Mouse (Mus musculus): ENCODE measurements around the gene Lax1. TPM values are rescaled to one million over a fixed set of nuclear protein-coding genes. Genes with fewer than 3 reads are reported as not detected.
"Not testable (repeated sequence)": the region's sequence is repeated elsewhere in the genome, so short reads cannot be mapped to it uniquely, and the experiment has no call there.

Lax1 gene
- polyA plus RNA-seq, 1 experiment from 2014 or later, result 0.25 TPM

DNA sequence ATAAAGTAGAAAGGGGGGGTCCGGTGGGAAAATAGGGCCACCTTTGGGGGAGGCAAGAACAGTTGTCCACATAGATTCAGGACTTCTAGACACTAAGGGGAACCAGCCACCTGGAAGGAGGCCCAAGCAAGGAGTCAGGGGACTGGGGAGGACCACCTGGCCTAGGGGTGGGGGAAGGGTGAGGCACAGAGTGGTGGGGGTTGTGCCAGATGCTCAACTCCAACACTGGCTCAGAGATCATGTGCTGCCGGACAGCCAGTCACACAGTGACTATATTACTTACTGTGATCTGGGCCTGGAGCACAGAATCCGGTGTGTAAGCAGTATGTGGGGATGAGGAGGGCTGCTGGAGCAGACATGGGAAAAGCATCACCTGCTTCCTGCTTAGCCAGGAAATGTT is 19.4 kb upstream of the Lax1 start:
- no peak for DNase-seq
- Histone ChIP-seq H3K36me3 (ENCODE audit: insufficient read depth) (peaks cover 16% of the 10 kb centered on the region), H3K4me3 (ENCODE audit: low read depth, low read length) (no peak overlapping the region), H3K27ac (ENCODE audit: low read depth) (no peak overlapping the region), H3K4me2 (no peak overlapping the region), H3K4me1 (ENCODE audit: insufficient read depth) (no peaks in the 10 kb centered on the region; the same call in 1 of the 2 replicates), H3K27me3 (ENCODE audit: insufficient read depth, low read length) (no peaks in the 10 kb centered on the region), H3K9me3 (ENCODE audit: low read depth, low read length) (no peaks in the 10 kb centered on the region), H3K9ac (no peak overlapping the region)
- ATAC-seq (ENCODE audit: insufficient read depth), result no peak; the same call in 1 of the 2 replicates
- WGBS, result 58% methylated on average over 3 of the region's 3 CpGs
- no peak for TF ChIP-seq CTCF (IDR thresholded peaks at IDR 0.05; ENCODE audit: low read depth)

DNA sequence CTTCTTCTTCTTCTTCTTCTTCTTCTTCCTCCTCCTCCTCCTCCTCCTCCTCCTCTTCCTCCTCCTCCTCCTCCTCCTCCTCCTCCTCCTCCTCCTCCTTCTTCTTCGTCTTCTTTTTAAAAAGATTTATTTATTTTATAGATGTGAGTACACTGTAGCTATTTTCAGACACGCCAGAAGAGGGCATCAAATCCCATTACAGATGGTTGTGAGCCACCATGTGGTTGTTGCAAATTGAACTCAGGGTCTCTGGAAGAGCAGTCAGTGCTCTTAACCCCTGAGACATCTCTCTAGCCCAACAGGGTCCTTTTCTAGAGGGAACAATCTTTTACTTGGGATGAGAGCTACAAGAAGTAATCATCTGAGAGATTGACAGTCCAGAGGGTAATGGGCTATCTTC is 11.9 kb upstream of the Lax1 start:
- not testable (repeated sequence) for H3K4me3 ChIP-seq (ENCODE audit: low read depth, low read length); H3K36me3 ChIP-seq (ENCODE audit: insufficient read depth); H3K9ac ChIP-seq; H3K27ac ChIP-seq (ENCODE audit: low read depth); ATAC-seq (ENCODE audit: insufficient read depth); H3K4me1 ChIP-seq (ENCODE audit: insufficient read depth); H3K27me3 ChIP-seq (ENCODE audit: insufficient read depth, low read length); H3K9me3 ChIP-seq (ENCODE audit: low read depth, low read length); H3K4me2 ChIP-seq
- TF ChIP-seq CTCF (IDR thresholded peaks at IDR 0.05; ENCODE audit: low read depth), result peak; percentile 54
- peak; percentile 52 for DNase-seq
- WGBS, result 9% methylated on average over 2 of the region's 2 CpGs

DNA sequence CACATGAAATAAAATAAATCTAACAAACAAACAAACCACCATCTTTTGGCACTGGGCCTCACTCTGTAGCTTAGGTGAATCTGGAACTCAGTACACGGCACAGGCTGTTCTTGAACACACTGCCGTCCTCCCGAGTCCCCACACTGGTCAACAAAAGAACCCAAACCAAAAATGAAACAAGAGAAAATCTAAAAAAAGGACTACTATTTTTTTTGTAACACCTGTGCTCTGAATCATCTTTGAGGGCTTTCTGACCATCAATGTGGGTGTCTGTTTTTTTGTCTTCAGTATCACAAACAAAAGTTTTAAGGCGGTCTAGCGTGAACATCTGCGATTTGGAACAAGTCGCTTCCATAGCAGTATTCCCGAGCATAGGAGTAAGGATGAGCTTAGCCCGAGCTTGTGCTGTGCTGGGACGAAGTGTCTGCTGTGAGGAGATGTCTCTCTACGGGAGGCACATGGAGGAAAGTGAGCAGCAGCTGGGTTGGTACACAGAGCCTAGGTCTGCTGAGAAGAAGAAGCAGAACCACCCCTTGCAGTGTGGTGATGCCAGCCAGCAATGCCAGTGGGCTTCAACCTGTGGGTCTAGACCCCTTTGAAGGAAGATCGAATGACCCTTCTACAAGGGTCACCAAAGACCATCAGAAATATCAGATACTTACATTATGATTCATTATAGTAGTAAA is 8.2 kb upstream of the Lax1 start:
- 91% methylated on average over 12 of the region's 12 CpGs for WGBS
- Histone ChIP-seq H3K27me3 (ENCODE audit: insufficient read depth, low read length) (no peaks in the 10 kb centered on the region), H3K4me2 (no peak overlapping the region), H3K4me3 (ENCODE audit: low read depth, low read length) (no peak overlapping the region), H3K9ac (no peak overlapping the region), H3K9me3 (ENCODE audit: low read depth, low read length) (no peaks in the 10 kb centered on the region), H3K27ac (ENCODE audit: low read depth) (no peak overlapping the region), H3K36me3 (ENCODE audit: insufficient read depth) (no peaks in the 10 kb centered on the region), H3K4me1 (ENCODE audit: insufficient read depth) (peaks cover 20% of the 10 kb centered on the region)
- DNase-seq (no peak), ATAC-seq (ENCODE audit: insufficient read depth) (no peak)
- no peak for TF ChIP-seq CTCF (IDR thresholded peaks at IDR 0.05; ENCODE audit: low read depth)

DNA sequence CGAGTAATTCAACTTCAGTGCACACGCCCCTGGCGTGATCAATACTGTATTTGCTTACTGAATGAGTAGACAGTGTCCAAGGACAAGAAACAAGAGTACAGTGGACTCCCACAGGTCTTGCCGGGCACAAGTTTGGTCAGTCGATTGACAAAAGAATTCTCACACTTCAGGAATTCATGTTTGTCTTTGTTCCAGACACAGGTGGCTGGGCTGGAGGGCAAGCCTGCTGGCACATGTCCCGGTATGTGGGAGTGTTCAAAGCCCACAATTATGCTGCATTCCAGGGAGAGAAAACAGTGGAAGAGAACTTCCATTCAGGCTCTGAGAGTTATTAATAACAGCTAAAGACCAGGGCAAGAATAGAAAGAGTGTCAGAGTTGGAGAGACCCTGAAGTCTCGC is 6.0 kb upstream of the Lax1 start:
- Histone ChIP-seq H3K36me3 (ENCODE audit: insufficient read depth) (no peaks in the 10 kb centered on the region), H3K4me1 (ENCODE audit: insufficient read depth) (peaks cover 20% of the 10 kb centered on the region), H3K9me3 (ENCODE audit: low read depth, low read length) (no peaks in the 10 kb centered on the region), H3K27me3 (ENCODE audit: insufficient read depth, low read length) (no peaks in the 10 kb centered on the region), H3K27ac (ENCODE audit: low read depth) (peak overlapping the region; percentile 88), H3K4me3 (ENCODE audit: low read depth, low read length) (no peak overlapping the region), H3K9ac (no peak overlapping the region), H3K4me2 (peak overlapping the region; percentile 31)
- TF ChIP-seq CTCF (IDR thresholded peaks at IDR 0.05; ENCODE audit: low read depth), result no peak
- DNase-seq (peak; percentile 87), ATAC-seq (ENCODE audit: insufficient read depth) (peak; percentile 84)
- WGBS, result 11% methylated on average over 7 of the region's 7 CpGs

DNA sequence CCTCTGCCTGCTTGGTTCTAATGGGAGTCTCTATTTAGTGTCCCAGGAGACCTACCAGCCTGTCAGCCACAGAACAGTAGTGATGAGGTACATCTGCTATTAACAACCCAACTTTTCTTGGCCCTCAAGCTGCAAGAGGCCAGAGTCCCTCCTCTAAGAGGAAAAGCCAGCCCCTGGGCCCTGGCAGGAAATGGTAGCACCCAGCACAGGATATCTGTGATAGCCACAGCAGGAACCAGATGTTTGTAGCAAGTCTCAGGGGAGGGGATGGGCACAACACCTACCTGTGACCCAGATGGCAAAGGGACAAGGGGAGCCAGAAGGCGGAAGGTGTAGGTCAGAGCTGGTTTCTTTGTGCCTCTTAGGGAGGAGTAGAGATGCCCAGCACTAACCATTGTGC is 5.0 kb upstream of the Lax1 start:
- no peak overlapping the region for H3K9ac ChIP-seq
- no peaks in the 10 kb centered on the region for H3K27me3 ChIP-seq (ENCODE audit: insufficient read depth, low read length)
- TF ChIP-seq CTCF (IDR thresholded peaks at IDR 0.05; ENCODE audit: low read depth), result no peak
- peak overlapping the region; percentile 88 for H3K27ac ChIP-seq (ENCODE audit: low read depth)
- no peaks in the 10 kb centered on the region for H3K9me3 ChIP-seq (ENCODE audit: low read depth, low read length)
- 77% methylated on average over 1 of the region's 1 CpGs for WGBS
- no peaks in the 10 kb centered on the region for H3K36me3 ChIP-seq (ENCODE audit: insufficient read depth)
- H3K4me3 ChIP-seq (ENCODE audit: low read depth, low read length), result no peak overlapping the region
- H3K4me2 ChIP-seq, result no peak overlapping the region
- peaks cover 20% of the 10 kb centered on the region for H3K4me1 ChIP-seq (ENCODE audit: insufficient read depth)
- no peak for DNase-seq
- ATAC-seq (ENCODE audit: insufficient read depth), result 0 out of 2 replicates have a peak, but pooled peaks have one; percentile 5

DNA sequence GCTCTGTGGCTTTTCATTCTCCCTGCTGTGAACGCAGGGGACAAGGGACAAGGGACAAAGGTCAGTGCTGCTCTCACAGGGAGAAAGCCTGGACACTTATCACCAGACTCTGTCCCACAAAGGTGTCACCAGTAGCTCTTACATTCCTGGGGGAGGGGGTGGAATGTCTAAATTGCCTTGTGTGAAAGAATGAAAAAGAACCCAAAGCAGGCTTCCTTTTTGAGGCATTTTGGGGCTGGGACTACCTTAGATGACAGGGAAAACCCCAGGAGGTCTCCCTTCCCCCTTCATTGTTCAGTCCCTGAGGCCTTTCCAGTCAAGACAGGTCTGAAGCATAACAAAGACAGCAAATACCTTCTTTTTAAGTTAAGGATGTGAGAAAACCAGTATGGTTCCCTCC is 4.4 kb upstream of the Lax1 start:
- Histone ChIP-seq H3K9me3 (ENCODE audit: low read depth, low read length) (no peaks in the 10 kb centered on the region), H3K27ac (ENCODE audit: low read depth) (peak overlapping the region; percentile 88), H3K4me2 (no peak overlapping the region), H3K4me3 (ENCODE audit: low read depth, low read length) (no peak overlapping the region), H3K36me3 (ENCODE audit: insufficient read depth) (no peaks in the 10 kb centered on the region), H3K4me1 (ENCODE audit: insufficient read depth) (peaks cover 20% of the 10 kb centered on the region), H3K27me3 (ENCODE audit: insufficient read depth, low read length) (no peaks in the 10 kb centered on the region), H3K9ac (no peak overlapping the region)
- 9% methylated on average over 1 of the region's 1 CpGs for WGBS
- DNase-seq (peak; percentile 35), ATAC-seq (ENCODE audit: insufficient read depth) (no peak)
- TF ChIP-seq CTCF (IDR thresholded peaks at IDR 0.05; ENCODE audit: low read depth), result no peak

DNA sequence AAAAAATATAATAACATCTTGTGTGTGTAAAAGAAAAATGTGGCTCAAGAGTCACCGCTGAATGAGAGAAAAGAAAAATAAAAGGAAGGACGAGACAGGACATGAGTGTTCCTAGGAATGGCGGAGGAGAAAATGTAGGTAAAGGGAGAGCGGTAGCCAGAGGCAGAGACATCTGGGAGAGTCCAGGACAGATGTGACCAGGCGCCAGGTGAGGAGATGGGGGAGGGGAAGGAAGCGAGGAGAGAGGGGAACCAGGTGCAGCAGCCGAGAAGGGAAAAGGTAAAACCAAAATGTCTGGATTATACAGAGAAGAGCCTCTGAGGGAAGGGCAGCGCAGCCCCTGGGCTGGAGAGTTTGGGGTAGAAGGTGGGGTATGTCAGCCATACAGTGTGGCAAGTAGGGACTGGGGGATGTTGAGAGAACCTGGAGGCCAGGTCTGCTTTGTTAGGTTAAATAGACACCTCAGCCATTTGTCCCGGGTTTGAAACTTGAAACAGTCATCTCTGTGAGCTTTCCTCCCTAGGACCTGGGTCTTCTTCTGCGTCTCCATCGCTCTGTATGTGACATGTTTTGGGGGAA is 3.7 kb upstream of the Lax1 start:
- no peaks in the 10 kb centered on the region for H3K27me3 ChIP-seq (ENCODE audit: insufficient read depth, low read length)
- no peak overlapping the region for H3K4me3 ChIP-seq (ENCODE audit: low read depth, low read length)
- H3K27ac ChIP-seq (ENCODE audit: low read depth), result peak overlapping the region; percentile 88
- TF ChIP-seq CTCF (IDR thresholded peaks at IDR 0.05; ENCODE audit: low read depth), result no peak
- DNase-seq (no peak), ATAC-seq (ENCODE audit: insufficient read depth) (no peak)
- H3K9ac ChIP-seq, result no peak overlapping the region
- H3K4me1 ChIP-seq (ENCODE audit: insufficient read depth), result peaks cover 20% of the 10 kb centered on the region
- 57% methylated on average over 11 of the region's 11 CpGs for WGBS
- no peaks in the 10 kb centered on the region for H3K9me3 ChIP-seq (ENCODE audit: low read depth, low read length)
- H3K36me3 ChIP-seq (ENCODE audit: insufficient read depth), result no peaks in the 10 kb centered on the region
- no peak overlapping the region for H3K4me2 ChIP-seq

Measured in lung, embryonic 14.5 days (tissue).